Mouse (Mus musculus): ENCODE data around the gene Gns. TPM values are rescaled to one million over a fixed set of nuclear protein-coding genes. Genes with fewer than 3 reads are reported as not detected.

Gene Gns
- polyA plus RNA-seq, 2 experiments from 2014 or later: 9.1 to 13.6 TPM

DNA sequence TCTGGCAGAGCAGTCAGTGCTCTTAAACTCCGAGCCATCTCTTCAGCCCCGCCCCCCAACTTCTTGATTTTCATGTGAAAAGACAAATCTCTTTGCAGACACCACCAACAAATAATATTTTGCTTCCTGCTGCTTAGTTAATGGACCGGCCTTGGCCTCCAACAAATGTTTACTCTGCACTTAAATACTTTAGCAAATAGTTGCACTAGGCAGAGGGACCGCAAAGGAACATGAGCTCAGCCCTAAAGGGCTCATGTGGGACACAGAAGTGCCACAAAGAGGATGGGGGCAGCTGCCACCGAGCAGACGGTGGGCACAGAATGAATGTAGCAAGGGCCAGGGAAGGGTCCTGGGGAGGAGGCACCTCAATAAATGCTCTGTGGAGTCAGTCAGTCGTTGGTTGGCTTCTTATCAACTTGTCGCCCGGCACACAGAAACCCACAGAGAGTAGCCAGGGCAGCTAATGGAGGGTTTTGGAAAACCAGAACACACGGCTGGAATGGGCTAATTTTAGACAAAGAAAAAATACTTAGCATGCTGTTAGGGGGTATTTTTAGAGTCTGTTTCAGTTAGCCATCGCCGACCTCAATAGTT lies 67.2 kb downstream of the Gns start:
- no peak for ATAC-seq

DNA sequence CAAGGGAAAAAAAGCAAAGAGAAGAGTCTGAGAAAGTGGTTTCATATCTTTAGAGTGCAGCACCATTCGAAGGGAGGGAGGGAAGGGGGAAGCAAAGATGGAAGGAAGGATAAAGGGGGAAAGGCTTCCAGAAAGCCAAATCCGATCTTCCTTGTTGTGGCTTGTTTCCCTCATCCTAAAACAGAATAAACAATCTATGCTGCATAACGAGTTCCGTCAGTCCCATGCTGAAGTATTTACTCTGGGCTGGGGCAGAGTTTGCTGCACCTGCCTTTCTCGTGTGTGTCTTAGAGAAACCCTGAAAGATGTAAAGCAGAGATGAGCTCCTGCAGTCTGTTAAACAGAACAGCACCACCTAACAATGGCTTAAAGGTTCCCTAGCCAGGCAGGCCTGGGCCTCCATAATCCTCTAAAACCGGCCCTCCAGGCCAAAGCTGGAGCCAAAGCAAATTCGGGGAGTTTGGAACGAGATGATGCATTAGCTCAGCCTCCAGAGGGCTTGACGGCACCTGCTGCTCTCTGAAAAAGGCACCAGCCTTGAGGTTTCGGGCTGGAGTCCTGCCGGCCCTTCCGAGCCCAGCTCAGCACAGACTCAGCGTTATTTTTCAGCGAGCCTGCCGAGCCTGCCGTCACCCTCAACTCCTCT lies 67.9 kb downstream of the Gns start:
- ATAC-seq: no peak

DNA sequence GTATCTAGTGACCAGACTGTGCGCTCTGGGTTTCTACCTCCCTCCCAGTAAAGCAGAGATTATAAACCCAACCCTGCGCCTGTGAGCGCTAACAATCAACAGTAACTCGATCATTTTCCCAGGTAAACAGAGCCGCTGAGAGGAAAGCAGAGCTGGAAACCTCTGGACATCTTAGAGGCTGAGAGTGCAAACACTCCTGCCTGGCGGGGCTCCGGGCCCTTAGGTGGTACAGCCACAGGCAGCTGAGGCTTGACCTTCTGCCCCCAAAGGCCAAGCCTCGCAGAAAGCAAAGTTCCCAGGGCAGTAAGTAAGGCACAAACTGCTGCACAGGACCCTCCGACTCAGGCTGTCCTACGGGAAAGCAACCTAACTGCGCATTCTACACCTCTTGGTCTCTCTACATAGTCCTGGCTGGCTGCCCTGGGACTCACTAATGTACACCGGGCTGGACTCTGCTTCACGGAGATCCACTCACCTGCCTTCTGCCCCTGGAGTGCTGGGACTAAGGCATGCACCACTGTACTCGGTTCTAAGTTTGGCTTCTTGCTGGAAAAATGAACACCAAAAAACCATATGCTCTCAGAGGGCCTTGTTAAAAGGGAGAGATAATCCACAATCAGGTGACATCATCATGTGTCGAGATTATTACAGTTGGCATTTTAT lies 69.7 kb downstream of the Gns start:
- no peak for ATAC-seq

DNA sequence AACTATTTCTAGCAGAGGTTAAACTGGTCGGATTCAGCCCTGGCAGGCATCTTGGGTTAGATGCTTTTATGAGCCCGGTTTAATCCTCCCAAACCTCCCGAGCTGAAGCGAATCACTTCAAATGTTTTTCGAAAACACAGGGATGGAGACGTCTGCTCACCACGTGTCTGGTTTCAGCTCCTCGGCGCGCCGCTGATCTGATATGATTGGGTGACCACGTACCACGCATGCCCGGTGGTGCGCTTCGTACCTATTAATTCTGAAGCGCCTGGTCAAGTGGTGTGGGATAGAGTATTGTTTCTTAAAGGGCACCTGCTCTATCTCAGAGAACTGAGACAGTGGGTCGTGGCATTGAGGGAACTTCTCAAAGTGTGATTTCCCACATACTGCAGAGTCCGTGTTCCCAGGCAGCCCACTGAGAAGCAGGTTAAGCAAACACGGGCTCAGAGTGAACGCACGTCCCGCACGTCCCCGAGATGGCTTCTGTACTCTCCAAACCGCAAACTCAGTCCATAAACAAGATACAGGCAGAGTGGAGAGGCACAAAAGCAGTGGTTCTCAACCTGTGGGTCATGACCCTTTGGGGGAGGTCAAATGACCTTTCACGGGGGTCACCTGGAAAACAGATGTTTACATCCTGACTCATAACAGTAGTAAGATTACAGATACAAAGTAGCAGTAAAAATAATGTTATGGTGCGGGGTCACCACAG lies 70.8 kb downstream of the Gns start:
- ATAC-seq: no peak

DNA sequence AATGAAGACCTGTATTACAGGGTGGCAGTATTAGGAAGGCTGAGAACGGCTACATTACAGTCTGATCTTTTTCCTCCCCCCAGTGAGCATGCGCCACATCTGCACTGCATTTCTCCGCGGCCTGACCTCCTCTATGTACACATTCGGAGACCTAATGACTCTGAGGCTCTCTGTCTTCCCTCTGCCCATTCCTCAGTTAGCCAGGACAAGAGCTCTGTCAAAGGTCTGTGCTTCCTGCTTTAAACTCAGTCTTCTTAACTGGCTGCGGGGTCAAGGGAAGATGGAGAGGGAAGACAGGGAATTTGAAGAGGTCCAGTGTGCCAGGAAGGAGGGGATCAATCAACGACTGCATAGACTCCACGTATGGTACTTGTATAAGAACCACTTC lies 71.4 kb downstream of the Gns start:
- ATAC-seq: no peak

DNA sequence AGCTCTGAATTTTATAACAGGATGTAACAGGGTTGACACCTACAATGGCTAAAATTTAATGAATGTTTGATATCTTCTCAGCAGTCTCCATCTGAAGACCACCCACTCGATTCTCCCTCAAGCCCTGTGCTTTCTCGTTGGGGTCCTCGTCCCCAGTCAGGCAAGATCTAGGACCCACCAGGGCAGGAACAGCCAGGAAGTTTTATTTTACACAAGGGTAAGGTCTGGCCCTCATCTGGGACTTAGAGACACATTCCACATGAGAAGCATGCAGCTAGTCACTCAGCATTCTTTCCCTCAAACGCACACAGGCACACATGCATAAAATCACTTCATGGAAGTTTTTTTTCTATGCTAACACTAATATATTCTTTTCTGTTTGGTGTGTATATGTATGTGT lies 71.8 kb downstream of the Gns start:
- no peak for ATAC-seq

DNA sequence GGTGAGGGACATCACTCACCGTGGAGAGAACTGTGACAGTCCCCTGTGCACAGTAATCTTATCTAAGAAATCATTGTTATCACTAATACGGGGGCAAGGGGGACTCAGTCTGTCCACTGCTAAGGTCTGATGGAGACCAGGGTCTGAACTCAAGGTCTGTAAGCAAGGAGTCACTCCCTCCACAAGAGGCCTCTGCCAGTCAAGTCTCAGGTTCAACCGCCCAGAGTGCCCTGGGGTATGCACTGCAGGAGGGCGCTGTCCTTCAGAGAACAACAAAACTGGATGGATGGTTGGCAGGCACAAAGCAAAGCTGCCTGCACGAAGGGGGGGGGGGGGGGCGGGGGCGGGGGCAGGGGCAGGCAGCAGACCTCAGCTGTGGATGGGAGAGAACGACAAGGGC lies 73.2 kb downstream of the Gns start:
- ATAC-seq: no peak

DNA sequence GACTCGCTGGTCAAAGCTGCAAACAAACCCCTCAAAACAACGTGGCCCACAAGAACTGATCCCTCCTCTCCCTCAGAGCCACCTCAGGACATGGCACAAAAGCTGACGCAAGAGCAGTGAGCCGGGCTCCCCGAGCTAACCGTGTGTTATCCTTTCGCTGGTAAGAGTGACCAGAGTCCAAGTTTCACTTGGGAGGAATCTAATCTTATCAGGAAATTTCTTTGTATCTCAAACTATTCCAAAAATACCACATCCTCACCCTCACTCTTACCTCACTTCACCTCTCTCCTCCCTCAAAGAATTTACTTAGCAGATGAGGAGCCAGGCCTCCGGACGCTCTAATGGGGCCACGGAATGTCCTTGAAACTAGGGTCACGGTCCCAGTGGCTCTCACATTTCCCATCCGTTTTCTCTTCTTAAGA lies 74.4 kb downstream of the Gns start:
- ATAC-seq: no peak

DNA sequence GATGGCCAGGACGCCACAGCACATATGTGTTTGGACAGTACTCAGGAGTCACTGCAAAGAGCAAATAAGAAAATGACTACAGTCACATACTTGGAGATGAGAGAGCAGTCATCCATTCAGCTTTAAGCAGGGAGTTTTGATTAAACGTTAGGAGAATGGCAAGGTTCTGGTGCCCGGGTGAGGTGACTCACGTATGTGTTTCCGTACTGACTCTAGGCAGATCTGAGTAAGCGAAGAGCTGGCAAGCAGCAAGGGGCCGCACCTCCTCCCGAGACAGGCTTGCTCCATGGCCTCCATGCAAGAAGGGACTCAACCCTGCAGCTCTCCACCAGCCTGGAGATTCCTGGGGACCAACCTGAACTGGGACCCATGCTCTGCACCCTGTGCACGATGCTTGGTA lies 78.9 kb downstream of the Gns start:
- ATAC-seq: no peak

DNA sequence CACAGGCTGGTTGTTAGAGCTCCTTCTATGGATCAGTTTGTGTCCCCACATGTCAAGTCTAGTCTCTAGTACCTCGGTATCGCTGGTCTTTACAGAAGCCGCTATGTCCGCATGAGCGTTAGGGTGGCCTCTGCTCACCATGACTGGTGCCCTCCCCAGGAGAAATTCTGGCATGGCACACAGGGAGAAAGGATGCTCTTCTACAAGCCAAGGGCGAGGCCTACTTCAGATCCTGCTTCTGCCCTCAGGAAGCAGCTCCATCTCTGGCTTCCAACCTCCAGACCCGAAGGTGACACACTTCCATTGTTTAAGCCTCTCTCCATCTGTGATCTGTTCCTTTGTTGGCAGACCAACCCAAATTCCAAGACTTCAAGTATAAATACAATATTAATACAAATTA lies 79.3 kb downstream of the Gns start:
- no peak for ATAC-seq

DNA sequence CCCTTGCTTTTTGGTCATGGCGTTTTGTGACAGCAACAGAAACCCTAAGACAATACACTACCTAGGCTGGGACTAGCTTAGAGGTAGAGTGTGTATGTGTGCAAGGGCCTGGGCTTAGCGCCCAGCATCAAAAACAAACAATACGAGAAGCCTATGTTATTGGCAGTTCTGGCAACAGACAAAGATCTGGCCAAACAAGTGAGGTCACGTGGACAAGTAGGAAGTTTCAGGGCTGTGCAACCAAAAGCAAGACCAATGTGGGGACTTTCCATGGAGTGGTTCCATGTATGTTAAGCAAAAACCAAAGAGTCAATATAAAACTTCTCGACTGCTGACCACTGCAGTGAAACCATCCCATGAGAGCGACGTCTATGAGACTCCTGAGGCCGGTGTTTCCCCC lies 80.9 kb downstream of the Gns start:
- no peak for ATAC-seq

Other genes with a start within 250 kb of the Gns start
- 1 to 10 TPM; 3.1 to 3.4 TPM for gene Tbc1d30, start 13.8 kb upstream of the Gns start, polyA plus RNA-seq (2017; shearing (Covaris generic))
- 1 to 10 TPM; 5.4 to 5.5 TPM for gene Rassf3, start 111.3 kb downstream of the Gns start, polyA plus RNA-seq (2017; shearing (Covaris generic))
- 100 to 1,000 TPM in 1 of 2 experiments, 10 to 100 TPM in 1; 86.5 to 118 TPM for gene Tbk1, start 221.7 kb downstream of the Gns start, polyA plus RNA-seq (2017; shearing (Covaris generic))